Mouse (Mus musculus) erythroid progenitor cell, adult 5-6 weeks (primary cell): ENCODE data around the gene Lrrc23. TPM values are rescaled to one million over a fixed set of nuclear protein-coding genes. Genes with fewer than 3 reads are reported as not detected.
A peak's percentile ranks its signal among the peaks of the same experiment; 100 is the strongest.
"Not testable (repeated sequence)": the region's sequence is repeated elsewhere in the genome, so short reads cannot be mapped to it uniquely, and the experiment has no call there.

Experiments used
- ATAC-seq: replicated peaks from 2 replicates; pipeline ENCODE4 v1.8.0; 2016; ENCODE audit warnings: moderate number of reproducible peaks, mild to moderate bottlenecking, moderate TSS enrichment, inconsistent platforms; ENCODE audit not compliant: poor library complexity, low FRiP score, severe bottlenecking
- total RNA-seq, 2 experiments: library from RNA; stranded (forward) in 1 of 2; stranded (reverse) in 1 of 2; fragments of 150-400 nt in 1 of 2; fragments of 186-747, 209-891 nt in 1 of 2; gene quantifications; 2 replicates each; pipeline versions ENCODE4 v1.2.3 to v1.2.4; 2015 to 2017; ENCODE audit warnings: low replicate concordance in 2 of 2

The Lrrc23 gene
- total RNA-seq, 2 experiments from 2014 or later = not detected

- ATAC-seq = peak; percentile 70
These were observed 29.7 kb upstream of the Lrrc23 start for GRCm38 (mm10) chr6:124809052-124809774.

DNA sequence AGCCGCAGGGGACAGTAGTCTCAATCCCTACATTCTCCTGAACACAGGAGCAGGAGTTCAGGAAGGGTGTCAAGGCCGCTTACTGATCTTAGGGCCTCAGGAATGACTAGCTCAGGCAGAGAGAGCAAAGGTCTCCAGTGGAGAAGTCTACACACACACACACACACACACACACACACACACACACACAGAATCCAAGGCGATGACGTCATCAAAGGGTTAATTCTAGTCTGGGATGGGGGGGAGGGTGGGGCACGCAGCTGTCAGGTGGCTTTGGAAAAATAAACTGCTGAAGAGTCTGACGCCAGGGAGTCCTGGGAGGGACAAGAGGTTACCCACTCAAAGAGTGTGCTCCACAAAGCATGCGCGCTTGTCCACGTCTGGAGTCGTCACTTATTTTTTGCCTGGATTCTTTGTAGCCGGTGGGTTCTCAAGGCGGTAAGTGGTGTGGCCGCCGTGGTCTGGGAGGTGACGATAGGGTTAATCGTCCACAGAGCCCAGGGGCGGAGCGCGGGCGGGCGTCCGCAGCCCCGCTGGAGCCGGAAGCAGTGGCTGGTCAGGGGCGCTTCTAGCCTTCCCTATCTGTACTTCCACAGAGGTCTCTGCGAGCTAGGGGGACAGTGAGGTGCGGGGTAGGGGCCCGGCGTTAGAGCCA is 29.0 kb upstream of the Lrrc23 start, which contains the start of gene Spsb2:
Gene Spsb2 (plus strand): TSS at position 304 of the 655 bp plus-strand sequence.
- peak; percentile 65 for ATAC-seq

DNA sequence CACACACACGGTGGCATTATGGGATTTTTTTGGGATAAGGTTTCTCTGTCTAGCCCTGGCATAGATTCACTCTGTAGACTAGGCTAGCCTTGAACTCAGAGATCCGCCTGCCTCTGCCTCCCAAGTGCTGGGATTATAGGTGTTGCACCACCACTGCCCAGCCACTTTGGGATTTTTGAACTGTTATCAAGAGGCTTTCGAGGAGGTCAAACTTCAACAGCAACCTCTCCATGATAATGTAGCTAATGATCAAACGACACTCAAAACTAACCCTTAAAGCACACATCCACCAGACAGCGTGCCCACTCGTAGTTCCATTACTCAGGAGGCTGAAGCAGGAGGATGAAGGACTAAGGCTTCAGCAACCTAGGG is 28.4 kb upstream of the Lrrc23 start:
- no peak for ATAC-seq

DNA sequence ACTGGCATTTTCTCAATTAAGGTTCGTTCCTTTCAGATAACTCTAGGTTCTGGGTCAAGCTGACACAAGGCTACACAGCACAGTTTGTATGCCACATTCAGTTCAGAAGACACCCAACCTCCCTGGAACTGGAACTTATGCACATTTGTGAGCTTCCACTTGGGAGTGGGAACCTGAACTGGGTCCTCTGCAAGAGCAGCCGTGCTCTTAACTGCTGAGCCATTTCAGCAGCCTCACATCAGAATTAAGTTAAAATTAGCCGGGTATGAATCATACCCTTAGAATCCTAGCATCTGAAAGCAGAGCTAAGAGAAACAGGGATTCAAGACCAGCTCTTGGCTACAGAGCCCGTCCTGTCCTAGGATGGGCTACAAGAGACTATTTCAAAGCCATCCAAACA is 27.8 kb upstream of the Lrrc23 start:
- ATAC-seq = no peak

- ATAC-seq = no peak
These were observed 27.1 kb upstream of the Lrrc23 start for GRCm38 (mm10) chr6:124806446-124807140.

GRCm38 (mm10) chr6:124805341-124806321 is 26.1 kb upstream of the Lrrc23 start:
- ATAC-seq = peak; percentile 73

DNA sequence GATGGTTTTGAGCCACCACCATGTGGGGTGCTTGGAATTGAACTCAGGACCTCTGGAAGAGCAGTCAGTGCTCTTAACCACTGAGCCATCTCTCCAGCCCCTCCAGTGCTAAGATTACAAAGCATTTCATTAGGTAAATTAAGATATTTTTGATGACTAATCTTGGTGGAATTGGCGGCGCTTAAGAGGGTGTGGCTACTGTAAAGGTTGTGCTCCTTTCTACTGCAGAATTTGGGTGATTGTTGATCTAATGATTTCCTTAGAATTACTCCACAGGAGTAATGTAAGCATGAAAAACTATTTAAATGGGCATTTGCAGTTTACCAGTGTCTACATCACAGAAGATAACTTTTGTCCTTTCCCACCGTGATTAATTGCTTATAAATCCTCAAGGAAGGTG is 24.8 kb upstream of the Lrrc23 start:
- no peak for ATAC-seq

GRCm38 (mm10) chr6:124803691-124804090 is 24.2 kb upstream of the Lrrc23 start:
- ATAC-seq = not testable (repeated sequence)

DNA sequence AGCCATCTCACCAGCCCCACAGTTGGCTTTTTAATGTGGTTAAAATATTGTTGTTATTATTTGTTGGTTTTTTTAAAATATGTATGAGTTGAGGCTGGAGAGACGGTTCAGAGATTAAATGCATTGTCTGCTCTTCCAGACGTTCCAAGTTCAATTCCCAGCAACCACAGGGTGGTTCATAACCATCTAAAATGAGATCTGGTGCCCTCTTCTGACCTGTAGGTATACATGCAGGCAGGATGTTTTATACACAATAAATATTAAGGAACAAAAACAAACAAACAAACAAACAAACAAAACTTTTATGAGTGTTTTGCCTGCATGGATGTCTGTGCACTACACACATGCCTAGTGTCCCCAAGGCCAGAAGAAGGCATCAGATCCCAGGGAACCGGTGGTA is 23.5 kb upstream of the Lrrc23 start:
- no peak for ATAC-seq

GRCm38 (mm10) chr6:124802400-124802799 is 22.9 kb upstream of the Lrrc23 start:
- ATAC-seq = not testable (repeated sequence)

DNA sequence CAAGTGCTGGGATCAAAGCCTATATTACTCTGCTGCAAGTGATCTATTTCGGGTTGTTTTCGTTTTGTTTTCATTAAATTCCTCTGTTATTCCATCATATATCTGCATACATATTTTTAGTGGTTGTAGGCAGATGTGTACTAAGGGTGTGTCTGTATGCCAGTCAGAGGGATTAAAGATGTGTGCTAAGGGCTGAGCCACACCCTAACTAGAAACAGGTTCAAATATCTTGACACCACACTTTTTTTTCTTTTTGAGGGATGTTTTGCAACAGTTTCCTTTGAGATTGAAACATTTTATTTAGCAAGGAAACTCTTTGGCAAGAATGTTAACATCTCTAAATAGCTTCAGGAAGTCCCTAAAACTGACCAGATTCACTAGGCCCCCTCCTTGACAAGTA is 16.7 kb upstream of the Lrrc23 start:
- no peak for ATAC-seq

DNA sequence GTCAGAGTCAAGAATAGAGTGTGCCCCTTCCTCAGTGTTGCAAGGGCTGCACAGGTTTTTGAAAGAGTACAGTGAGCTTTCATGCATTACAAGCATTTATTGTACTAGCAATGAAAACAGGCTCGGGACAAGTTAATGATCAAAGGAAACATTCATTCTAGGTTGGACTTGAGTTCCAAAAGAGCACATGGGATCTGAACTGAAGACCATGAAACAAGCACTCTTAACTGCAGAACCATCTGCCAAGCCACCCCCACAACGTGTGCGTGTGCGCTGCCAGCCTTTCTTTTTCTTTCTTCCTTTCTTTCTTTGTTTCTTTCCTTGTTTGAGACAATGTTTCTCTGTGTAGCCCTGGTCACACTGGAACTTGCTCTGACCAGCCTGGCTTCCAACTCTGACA is 16.3 kb upstream of the Lrrc23 start:
- no peak for ATAC-seq

- no peak for ATAC-seq
These were observed 12.4 kb upstream of the Lrrc23 start for GRCm38 (mm10) chr6:124791911-124792310.

DNA sequence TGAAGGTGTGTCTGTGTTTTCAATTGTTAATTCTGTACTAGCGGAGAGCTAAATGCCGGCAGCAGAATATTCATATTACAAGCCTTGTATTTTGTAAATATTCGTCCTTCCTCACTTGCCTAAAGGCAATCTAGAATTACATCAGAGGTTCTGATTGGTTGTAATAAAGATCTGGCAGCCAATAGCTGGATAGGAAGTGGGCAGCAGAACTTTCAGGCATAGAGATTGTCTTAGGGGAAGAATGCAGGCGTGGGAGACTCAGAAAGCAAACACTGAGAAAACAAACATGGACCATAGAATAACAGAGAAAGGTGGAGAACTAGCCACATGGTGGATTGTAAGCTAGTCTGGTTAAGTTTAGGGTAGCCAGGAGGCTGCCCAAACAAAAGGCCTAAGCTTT is 10.6 kb upstream of the Lrrc23 start:
- ATAC-seq = no peak

GRCm38 (mm10) chr6:124789519-124789918 is 10.0 kb upstream of the Lrrc23 start:
- ATAC-seq = no peak

- no peak for ATAC-seq
These were observed 8.2 kb upstream of the Lrrc23 start for GRCm38 (mm10) chr6:124787722-124788121.

DNA sequence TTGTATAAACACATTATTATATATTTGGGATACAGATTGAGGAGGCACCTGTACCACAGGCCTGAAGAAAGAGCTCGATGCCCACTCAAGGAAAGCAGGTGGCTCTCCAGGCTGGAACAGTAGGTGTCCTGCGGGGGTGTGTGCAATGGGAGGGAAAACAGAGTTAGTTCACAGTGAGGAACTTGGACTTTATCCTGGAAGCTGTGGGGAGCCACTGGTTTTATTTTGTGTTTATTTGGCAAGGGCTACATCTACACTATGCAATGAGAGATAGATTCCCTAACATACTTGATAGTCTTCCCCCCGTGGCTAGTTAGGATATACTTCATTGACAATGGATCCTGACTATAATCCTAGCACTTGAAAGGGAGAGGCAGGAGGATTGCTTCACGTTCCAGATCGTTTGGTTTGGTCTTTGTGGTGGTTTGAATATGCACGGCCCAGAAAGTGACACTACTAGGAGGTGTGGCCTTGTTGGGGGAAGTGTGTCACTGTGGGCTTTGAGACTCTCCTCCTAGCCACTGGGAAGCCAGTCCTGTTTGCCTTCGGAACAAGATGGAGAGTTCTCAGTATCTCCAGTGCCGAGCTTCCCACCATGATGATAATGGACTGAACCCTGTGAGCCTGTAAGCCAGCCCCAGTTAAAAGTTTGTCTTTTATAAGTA is 7.4 kb upstream of the Lrrc23 start:
- ATAC-seq = no peak

GRCm38 (mm10) chr6:124782436-124782835 is 2.9 kb upstream of the Lrrc23 start:
- ATAC-seq = no peak

DNA sequence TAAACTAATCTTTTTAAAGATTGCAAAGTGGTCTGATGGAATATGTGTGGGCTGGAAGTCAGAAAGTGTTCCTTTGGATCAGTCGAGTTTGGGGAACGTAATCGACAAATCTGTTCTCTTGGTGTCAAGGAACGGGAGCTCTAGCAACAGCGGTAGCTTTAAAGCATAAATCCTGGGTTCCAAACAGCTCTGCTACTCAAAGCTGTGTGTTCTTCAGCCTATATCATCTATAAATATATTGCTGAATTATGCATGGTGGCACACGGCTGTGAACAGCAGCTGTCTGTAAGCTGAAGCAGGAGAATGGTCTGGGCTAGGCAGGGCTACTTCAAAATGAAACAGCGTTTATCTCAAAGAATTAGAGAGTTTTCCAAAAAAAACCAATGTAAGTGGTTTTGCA is 1.4 kb upstream of the Lrrc23 start:
- no peak for ATAC-seq
